Mouse (Mus musculus): ENCODE results near the gene Arpin. TPM values are rescaled to one million over a fixed set of nuclear protein-coding genes. Genes with fewer than 3 reads are reported as not detected.

The Arpin gene
- polyA plus RNA-seq (2012; rRNA removed; ENCODE audit: low replicate concordance): 19.8 and 20.5 TPM in 2 replicates

GRCm38 (mm10) chr7:79934862-79935510, at the start of gene Arpin:
Arpin (minus strand) TSS chr7:79935359.

DNA sequence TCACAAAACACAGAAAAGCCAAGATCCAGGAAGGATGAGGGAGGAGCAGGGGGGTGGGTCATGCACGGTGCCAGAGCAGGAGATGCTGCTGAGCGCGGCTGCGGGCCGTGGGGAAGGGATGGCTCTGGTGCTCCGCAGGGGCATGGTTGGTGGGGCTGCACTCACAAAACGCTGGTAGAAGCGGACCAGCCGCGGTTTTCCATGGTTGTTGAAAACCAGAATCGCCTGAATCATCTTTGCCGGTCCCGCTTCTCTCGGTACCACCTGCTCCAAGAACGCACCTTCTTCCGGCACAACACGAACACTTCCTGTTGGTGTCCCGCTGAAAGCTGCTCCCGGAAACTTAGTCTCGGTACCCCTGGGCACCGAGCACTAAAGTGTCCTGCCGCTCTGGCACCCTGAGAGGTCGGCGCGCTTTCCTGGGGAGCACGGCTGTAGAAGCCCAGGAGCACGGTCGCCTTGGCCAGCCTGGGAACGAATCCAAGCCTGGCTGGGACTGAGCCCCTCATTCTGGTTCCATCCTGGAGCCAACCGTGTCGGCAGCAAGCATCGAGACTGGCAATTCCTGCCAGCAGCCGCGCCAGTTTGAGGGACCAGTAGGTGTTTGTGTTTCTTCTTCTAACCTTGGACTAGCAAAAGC, 14.7 kb downstream of the Arpin start, which contains the start of gene Ap3s2:
Gene Ap3s2 (minus strand): TSS at position 306 of the 640 bp plus-strand sequence.

Other genes with a start within 250 kb of the Arpin start
- gene Kif7, start 219.6 kb downstream of the Arpin start, polyA plus RNA-seq (2012; rRNA removed; ENCODE audit: low replicate concordance): 0.51 and 0.75 TPM in 2 replicates
- gene Plin1, start 202.5 kb downstream of the Arpin start, polyA plus RNA-seq (2012; rRNA removed; ENCODE audit: low replicate concordance): 1.2 and 32.3 TPM in 2 replicates
- 18.6 and 25.4 TPM in 2 replicates for gene Pex11a, start 192.2 kb downstream of the Arpin start, polyA plus RNA-seq (2012; rRNA removed; ENCODE audit: low replicate concordance)
- 0.13 and 0.26 TPM in 2 replicates for gene Wdr93, start 192.2 kb downstream of the Arpin start, polyA plus RNA-seq (2012; rRNA removed; ENCODE audit: low replicate concordance)
- 0.84 and 1.4 TPM in 2 replicates for gene Mesp1, start 141.6 kb downstream of the Arpin start, polyA plus RNA-seq (2012; rRNA removed; ENCODE audit: low replicate concordance)
- 0.55 and 1.1 TPM in 2 replicates for gene Mesp2, start 124.6 kb downstream of the Arpin start, polyA plus RNA-seq (2012; rRNA removed; ENCODE audit: low replicate concordance)
- gene Anpep, start 74.3 kb downstream of the Arpin start, polyA plus RNA-seq (2012; rRNA removed; ENCODE audit: low replicate concordance): 1,254 and 9,216 TPM in 2 replicates
- 10.9 and 11.5 TPM in 2 replicates for gene Ap3s2, start 14.7 kb downstream of the Arpin start, polyA plus RNA-seq (2012; rRNA removed; ENCODE audit: low replicate concordance)
- gene Zfp710, start 89.5 kb upstream of the Arpin start, polyA plus RNA-seq (2012; rRNA removed; ENCODE audit: low replicate concordance): 37.2 and 42.2 TPM in 2 replicates
- 66.2 and 67.7 TPM in 2 replicates for gene Idh2, start 180.0 kb upstream of the Arpin start, polyA plus RNA-seq (2012; rRNA removed; ENCODE audit: low replicate concordance)